Mouse (Mus musculus) heart, embryonic 14.5 days (tissue): ENCODE results near the gene Tbxas1. TPM values are rescaled to one million over a fixed set of nuclear protein-coding genes. Genes with fewer than 3 reads are reported as not detected.

Source experiments
- ATAC-seq: fragments of 200-750 bp; cut with Nextera tagmentation; 2 replicates; pipeline ENCODE4 v1.8.0; 2017; ENCODE audit warnings: low read depth, moderate TSS enrichment; ENCODE audit not compliant: insufficient number of reproducible peaks, insufficient read depth, low FRiP score
- H3K27ac ChIP-seq, 2 experiments: fragments of 200-500 bp in 1 of 2; fragments of 300-500 bp in 1 of 2; sonication (generic) in 1 of 2; replicated peaks in 1 of 2; 2 replicates each; pipeline ENCODE4 v1.5.1; 2012 to 2014; ENCODE audit warnings: low read depth in 2 of 2, low read length in 2 of 2, control low read depth in 1 of 2, mild to moderate bottlenecking in 1 of 2, mixed read lengths in 1 of 2; ENCODE audit not compliant: control insufficient read depth in 1 of 2, insufficient read depth in 1 of 2
- H3K27me3 ChIP-seq: fragments of 300-500 bp; sonication (generic); 2 replicates; pipeline ENCODE4 v1.6.1; 2014; ENCODE audit warnings: mild to moderate bottlenecking, low read length, control low read depth; ENCODE audit not compliant: control insufficient read depth, insufficient read depth
- H3K36me3 ChIP-seq: fragments of 300-500 bp; sonication (generic); 2 replicates; pipeline ENCODE4 v1.6.1; 2014; ENCODE audit warnings: mild to moderate bottlenecking, control low read depth, low read length, mixed read lengths; ENCODE audit not compliant: control insufficient read depth, insufficient read depth
- H3K4me1 ChIP-seq, 2 experiments: fragments of 200-500 bp in 1 of 2; fragments of 300-500 bp in 1 of 2; sonication (generic) in 1 of 2; 2 replicates each; pipeline ENCODE4 v1.6.1; 2012 to 2014; ENCODE audit warnings: low read length in 2 of 2, control low read depth in 1 of 2, mixed read lengths in 1 of 2; ENCODE audit not compliant: control insufficient read depth in 2 of 2, insufficient read depth in 2 of 2
- H3K4me2 ChIP-seq: fragments of 300-500 bp; sonication (generic); 2 replicates; pipeline ENCODE4 v1.6.1; 2014; ENCODE audit warnings: mild to moderate bottlenecking, low read length
- H3K4me3 ChIP-seq, 2 experiments: fragments of 200-500 bp in 1 of 2; fragments of 300-500 bp in 1 of 2; sonication (generic) in 1 of 2; 2 replicates each; pipeline ENCODE4 v1.5.1; 2012 to 2014; ENCODE audit warnings: low read length in 2 of 2, mild to moderate bottlenecking in 2 of 2, control low read depth in 1 of 2, low read depth in 1 of 2, moderate library complexity in 1 of 2; ENCODE audit not compliant: control insufficient read depth in 1 of 2, insufficient read depth in 1 of 2
- H3K9ac ChIP-seq: fragments of 300-500 bp; sonication (generic); 2 replicates; pipeline ENCODE4 v1.6.1; 2014; ENCODE audit warnings: mild to moderate bottlenecking, low read length
- H3K9me3 ChIP-seq: fragments of 300-500 bp; sonication (generic); 2 replicates; pipeline ENCODE4 v1.6.1; 2016; ENCODE audit warnings: low read length, control low read depth; ENCODE audit not compliant: control insufficient read depth
- WGBS: fragments of 180-500 bp; shearing (Covaris S2); extraction: QIAGEN DNeasy Blood & Tissue Kit; methylation state at CpG from one replicate; pipeline ENCODE4 v1.1.7; 2014; 5-methylcytosine and 5-hydroxymethylcytosine counted together
- polyA plus RNA-seq: library from polyadenylated mRNA; unstranded; fragments of >200 nt; fragmentation: Nextera tagmentation; extraction: Ambion mirVana; gene quantifications from 2 replicates; pipeline ENCODE4 v1.2.1, GENCODE M21; 2014

Tbxas1 gene
- polyA plus RNA-seq, 1 experiment from 2014 or later: 1.5 TPM

GRCm38 (mm10) chr6:38972826-38973225 lies 97.6 kb downstream of the Tbxas1 start:
- H3K36me3 ChIP-seq: no peaks in the 10 kb centered on the region
- 58% methylated on average over 1 of the region's 1 CpGs for WGBS

GRCm38 (mm10) chr6:38973441-38974161 lies 98.4 kb downstream of the Tbxas1 start:
- no peak for ATAC-seq
- H3K4me1 ChIP-seq: no peaks in the 10 kb centered on the region
- WGBS: 86% methylated on average over 10 of the region's 10 CpGs
- H3K9ac ChIP-seq: no peak overlapping the region
- H3K27ac ChIP-seq: no peak overlapping the region
- no peak overlapping the region for H3K4me2 ChIP-seq
- no peaks in the 10 kb centered on the region for H3K9me3 ChIP-seq
- no peaks in the 10 kb centered on the region for H3K36me3 ChIP-seq
- no peak overlapping the region for H3K4me3 ChIP-seq
- H3K27me3 ChIP-seq: no peaks in the 10 kb centered on the region

More at GRCm38 (mm10) chr6:38972826-38973225, 97.6 kb downstream of the Tbxas1 start:
- H3K9ac ChIP-seq: no peak overlapping the region
- H3K9me3 ChIP-seq: no peaks in the 10 kb centered on the region
- H3K4me2 ChIP-seq: no peak overlapping the region
- ATAC-seq: no peak
- H3K4me3 ChIP-seq: no peak overlapping the region
- no peaks in the 10 kb centered on the region for H3K4me1 ChIP-seq
- no peaks in the 10 kb centered on the region for H3K27me3 ChIP-seq
- H3K27ac ChIP-seq: no peak overlapping the region

DNA sequence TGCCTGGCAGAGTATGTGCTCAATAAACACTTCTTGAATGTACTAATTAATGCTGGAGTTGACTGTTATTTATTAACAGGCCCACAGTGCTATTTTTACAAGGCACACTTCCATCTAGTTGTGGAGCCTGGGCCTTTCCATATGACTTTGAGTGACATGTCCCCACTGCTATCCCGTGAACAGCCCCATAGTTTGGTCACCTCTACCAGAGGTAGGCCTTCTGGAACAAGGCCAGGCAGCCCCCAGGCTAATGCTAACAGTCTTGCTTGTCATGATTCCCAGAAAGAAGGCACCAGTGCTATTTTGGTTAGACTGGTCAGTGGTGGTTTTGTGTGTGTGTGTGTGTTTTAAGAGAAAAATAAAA lies 98.9 kb downstream of the Tbxas1 start:
- whole genome bisulfite sequencing: 60% methylated on average over 1 of the region's 1 CpGs
- H3K4me3 ChIP-seq: no peak overlapping the region
- no peaks in the 10 kb centered on the region for H3K36me3 ChIP-seq
- H3K4me1 ChIP-seq: no peaks in the 10 kb centered on the region
- no peaks in the 10 kb centered on the region for H3K9me3 ChIP-seq
- H3K27ac ChIP-seq: no peak overlapping the region
- ATAC-seq: no peak
- H3K4me2 ChIP-seq: no peak overlapping the region
- H3K9ac ChIP-seq: no peak overlapping the region
- no peaks in the 10 kb centered on the region for H3K27me3 ChIP-seq

DNA sequence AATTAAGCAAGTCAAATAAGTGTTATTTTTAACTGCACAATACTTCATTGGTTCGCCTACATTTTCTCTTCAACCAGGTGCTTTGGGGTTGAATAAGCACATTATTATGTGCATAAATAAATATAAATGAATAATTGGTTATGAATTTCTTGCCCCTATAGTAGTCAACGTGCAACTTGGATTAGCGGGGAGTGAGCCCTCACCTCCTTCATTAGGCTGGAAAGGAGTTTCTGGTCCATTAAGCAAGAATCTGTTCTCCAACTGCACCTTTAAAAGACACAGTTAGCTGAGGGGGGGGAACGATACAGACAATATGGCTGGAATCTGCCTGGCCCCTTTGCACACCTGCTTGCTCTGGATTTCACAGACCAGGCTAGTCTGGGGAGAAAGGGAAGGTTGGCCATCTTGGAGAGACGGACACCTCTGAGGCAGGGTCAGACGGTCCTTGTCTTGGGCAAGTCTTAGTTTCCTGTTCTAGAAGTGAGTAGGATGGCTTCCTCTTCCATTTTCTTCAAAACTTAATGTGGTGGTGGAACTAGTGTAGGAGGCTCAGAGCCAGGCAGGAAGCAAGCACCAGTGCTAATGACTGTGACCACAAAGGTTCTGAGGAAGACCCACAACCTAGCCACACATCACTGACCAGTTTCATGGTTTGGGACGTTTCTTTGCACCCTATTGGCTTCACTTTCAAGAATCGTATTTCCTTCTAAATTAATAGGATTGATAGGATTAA lies 99.5 kb downstream of the Tbxas1 start:
- Histone ChIP-seq H3K4me3 (no peak overlapping the region), H3K9me3 (no peaks in the 10 kb centered on the region), H3K27me3 (no peaks in the 10 kb centered on the region), H3K4me2 (no peak overlapping the region), H3K9ac (no peak overlapping the region), H3K27ac (no peak overlapping the region), H3K36me3 (no peaks in the 10 kb centered on the region), H3K4me1 (no peaks in the 10 kb centered on the region)
- ATAC-seq: no peak
- 89% methylated on average over 8 of the region's 8 CpGs for WGBS

DNA sequence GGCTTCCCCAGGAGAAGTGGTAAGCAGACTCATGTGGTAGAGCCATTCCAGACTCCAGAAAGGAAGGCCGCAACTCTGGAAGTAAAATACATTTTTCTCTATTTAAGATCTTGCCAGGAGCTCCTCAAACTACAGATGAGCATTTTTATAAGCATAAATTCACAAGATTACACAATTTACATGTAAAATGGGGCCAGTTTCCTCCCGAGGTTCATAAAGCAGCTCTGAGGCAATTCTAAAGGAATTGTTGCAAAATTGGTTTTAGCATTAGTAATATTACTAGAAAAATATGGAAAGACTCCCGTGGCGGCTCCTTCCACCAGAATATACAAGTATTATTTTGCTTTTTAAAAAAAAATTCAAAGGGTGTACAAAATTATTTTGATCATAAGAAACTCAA lies 100.7 kb downstream of the Tbxas1 start:
- no peak for ATAC-seq
- Histone ChIP-seq H3K4me2 (no peak overlapping the region), H3K9ac (no peak overlapping the region), H3K4me1 (no peaks in the 10 kb centered on the region), H3K27me3 (no peaks in the 10 kb centered on the region), H3K36me3 (no peaks in the 10 kb centered on the region), H3K9me3 (no peaks in the 10 kb centered on the region), H3K4me3 (no peak overlapping the region), H3K27ac (no peak overlapping the region)
- 89% methylated on average over 4 of the region's 4 CpGs for WGBS

DNA sequence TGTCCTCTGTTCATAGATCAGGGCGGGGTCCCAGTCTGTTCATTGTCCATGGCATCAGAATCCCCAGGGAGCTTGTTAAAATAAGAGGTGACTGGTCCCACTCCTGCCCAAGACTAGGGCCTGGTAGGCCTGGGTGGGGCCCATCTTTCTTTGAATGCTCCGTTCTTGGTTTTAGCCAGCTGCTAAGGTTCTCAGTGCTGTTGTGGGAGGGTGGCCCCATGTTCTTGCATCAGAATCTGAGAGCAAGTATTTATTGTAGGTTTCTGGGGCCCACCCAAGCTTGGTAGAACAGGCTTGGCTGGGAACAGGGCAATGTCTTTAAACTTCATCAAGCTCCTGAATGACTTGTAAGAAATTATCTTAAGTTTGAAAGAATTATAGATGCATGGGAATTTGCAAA lies 101.2 kb downstream of the Tbxas1 start:
- H3K4me3 ChIP-seq: no peak overlapping the region
- no peak overlapping the region for H3K4me2 ChIP-seq
- H3K27me3 ChIP-seq: no peaks in the 10 kb centered on the region
- no peak overlapping the region for H3K27ac ChIP-seq
- no peaks in the 10 kb centered on the region for H3K36me3 ChIP-seq
- peaks cover 0 to 2% of the 10 kb centered on the region in 2 experiments; a peak in 2 of 4 replicates for H3K4me1 ChIP-seq
- no peak overlapping the region for H3K9ac ChIP-seq
- H3K9me3 ChIP-seq: no peaks in the 10 kb centered on the region
- WGBS: 71% methylated on average over 2 of the region's 2 CpGs
- no peak for ATAC-seq

DNA sequence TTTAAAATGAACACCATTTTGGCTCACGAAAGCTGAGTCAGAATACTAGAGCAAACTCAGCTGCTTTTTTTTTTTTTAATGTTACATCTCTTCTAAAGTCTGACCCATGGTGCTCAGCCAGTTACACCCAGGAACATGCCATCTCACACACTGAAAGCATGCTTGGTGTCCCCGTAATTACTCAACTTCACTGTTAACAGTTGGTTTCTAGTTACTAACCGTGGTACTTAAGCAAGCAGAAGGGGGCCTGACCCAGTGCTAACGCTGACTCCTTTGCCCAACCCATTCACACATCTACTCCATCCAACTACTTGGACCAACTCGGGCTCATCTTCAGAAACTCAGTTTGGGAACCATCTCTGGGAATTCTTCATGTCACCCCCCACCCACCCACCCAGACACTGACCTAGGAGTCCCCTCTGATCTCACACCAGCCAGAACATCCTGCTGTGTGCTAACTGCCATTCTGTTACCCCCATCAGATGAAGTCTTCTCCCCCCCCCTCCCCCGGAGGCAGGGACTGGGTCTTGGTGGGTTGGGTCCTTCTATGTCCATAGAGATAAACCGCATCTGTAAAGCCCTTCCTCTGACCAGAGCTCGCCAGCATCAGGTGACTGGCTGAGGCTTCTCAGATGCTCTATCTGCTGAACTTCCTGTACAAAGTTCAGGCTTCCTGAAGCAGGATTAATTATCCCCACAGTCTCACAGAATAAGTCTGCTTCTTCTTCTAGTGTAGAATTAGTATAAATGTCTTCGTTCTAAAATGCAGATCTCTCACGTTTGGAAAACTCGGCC lies 105.9 kb downstream of the Tbxas1 start:
- ATAC-seq: no peak
- Histone ChIP-seq H3K27ac (no peak overlapping the region), H3K27me3 (no peaks in the 10 kb centered on the region), H3K36me3 (no peaks in the 10 kb centered on the region), H3K4me3 (no peak overlapping the region), H3K9ac (no peak overlapping the region), H3K9me3 (no peaks in the 10 kb centered on the region), H3K4me1 (peaks cover 2 to 16% of the 10 kb centered on the region in 2 experiments), H3K4me2 (no peak overlapping the region)
- WGBS: 48% methylated on average over 11 of the region's 11 CpGs
